Mouse (Mus musculus): ENCODE measurements around the gene Ankrd23. TPM values are rescaled to one million over a fixed set of nuclear protein-coding genes. Genes with fewer than 3 reads are reported as not detected.

Ankrd23 gene
- total and polyA plus RNA-seq, 2 experiments from 2014 or later, result 34.2 to 93.8 TPM

- 81% methylated on average over 6 of the region's 6 CpGs for WGBS
- TF ChIP-seq EP300 (IDR thresholded peaks at IDR 0.05; ENCODE audit: low read depth), result no peak
- TF ChIP-seq CTCF (IDR thresholded peaks at IDR 0.05; ENCODE audit: low read depth), result no peak
- H3K9ac ChIP-seq (replicated peaks; ENCODE audit: low read depth, low read length), result no peak overlapping the region
Observed at GRCm38 (mm10) chr1:36493299-36493698, 43.4 kb downstream of the Ankrd23 start.

GRCm38 (mm10) chr1:36492416-36493139 is 44.1 kb downstream of the Ankrd23 start:
- H3K36me3 ChIP-seq (replicated peaks; ENCODE audit: control insufficient read depth, insufficient read depth, low read length), result no peaks in the 10 kb centered on the region
- no peak overlapping the region for H3K9ac ChIP-seq (replicated peaks; ENCODE audit: low read depth, low read length)
- no peak overlapping the region for H3K4me3 ChIP-seq (ENCODE audit: low read depth, low read length)
- no peak overlapping the region for H3K4me2 ChIP-seq (ENCODE audit: low read depth, low read length)
- H3K4me1 ChIP-seq (ENCODE audit: control insufficient read depth, insufficient read depth), result peaks cover 10% of the 10 kb centered on the region; the same call in 1 of the 2 replicates
- H3K27me3 ChIP-seq (ENCODE audit: control insufficient read depth, insufficient read depth, low read length), result no peaks in the 10 kb centered on the region
- no peaks in the 10 kb centered on the region for H3K9me3 ChIP-seq (replicated peaks; ENCODE audit: control insufficient read depth, low read length)
- WGBS, result 21% methylated on average over 9 of the region's 9 CpGs
- DNase-seq (ENCODE audit: low spot score) (peak; percentile 93), ATAC-seq (ENCODE audit: insufficient read depth, low read depth) (peak; percentile 96)
- 0 out of 2 replicates have a peak overlapping the region, but pooled peaks have one; percentile 1 for H3K27ac ChIP-seq (ENCODE audit: low read depth)
- TF ChIP-seq CTCF (IDR thresholded peaks at IDR 0.05; ENCODE audit: low read depth) (peak; percentile 72), EP300 (IDR thresholded peaks at IDR 0.05; ENCODE audit: low read depth) (no peak)

More at GRCm38 (mm10) chr1:36493299-36493698, 43.4 kb downstream of the Ankrd23 start:
- ATAC-seq (ENCODE audit: insufficient read depth, low read depth), result no peak
- H3K36me3 ChIP-seq (replicated peaks; ENCODE audit: control insufficient read depth, insufficient read depth, low read length), result no peaks in the 10 kb centered on the region
- no peaks in the 10 kb centered on the region for H3K27me3 ChIP-seq (ENCODE audit: control insufficient read depth, insufficient read depth, low read length)
- H3K4me1 ChIP-seq (ENCODE audit: control insufficient read depth, insufficient read depth), result peaks cover 10% of the 10 kb centered on the region; the same call in 1 of the 2 replicates
- no peak overlapping the region for H3K4me2 ChIP-seq (ENCODE audit: low read depth, low read length)
- DNase-seq (ENCODE audit: low spot score), result no peak
- no peaks in the 10 kb centered on the region for H3K9me3 ChIP-seq (replicated peaks; ENCODE audit: control insufficient read depth, low read length)
- no peak overlapping the region for H3K27ac ChIP-seq (ENCODE audit: low read depth)
- H3K4me3 ChIP-seq (ENCODE audit: low read depth, low read length), result no peak overlapping the region

- no peaks in the 10 kb centered on the region for H3K9me3 ChIP-seq (replicated peaks; ENCODE audit: control insufficient read depth, low read length)
- DNase-seq (ENCODE audit: low spot score), result no peak
- H3K9ac ChIP-seq (replicated peaks; ENCODE audit: low read depth, low read length), result no peak overlapping the region
- no peak overlapping the region for H3K27ac ChIP-seq (ENCODE audit: low read depth)
- H3K4me1 ChIP-seq (ENCODE audit: control insufficient read depth, insufficient read depth), result peaks cover 10% of the 10 kb centered on the region; the same call in 1 of the 2 replicates
- H3K36me3 ChIP-seq (replicated peaks; ENCODE audit: control insufficient read depth, insufficient read depth, low read length), result no peaks in the 10 kb centered on the region
- no peak overlapping the region for H3K4me2 ChIP-seq (ENCODE audit: low read depth, low read length)
- TF ChIP-seq EP300 (IDR thresholded peaks at IDR 0.05; ENCODE audit: low read depth) (no peak), CTCF (IDR thresholded peaks at IDR 0.05; ENCODE audit: low read depth) (no peak)
- ATAC-seq (ENCODE audit: insufficient read depth, low read depth), result no peak
- no peak overlapping the region for H3K4me3 ChIP-seq (ENCODE audit: low read depth, low read length)
- H3K27me3 ChIP-seq (ENCODE audit: control insufficient read depth, insufficient read depth, low read length), result no peaks in the 10 kb centered on the region
- 79% methylated on average over 6 of the region's 6 CpGs for WGBS
Observed at GRCm38 (mm10) chr1:36489661-36490060, 47.0 kb downstream of the Ankrd23 start.

GRCm38 (mm10) chr1:36487111-36487510 is 49.6 kb downstream of the Ankrd23 start:
- no peaks in the 10 kb centered on the region for H3K36me3 ChIP-seq (replicated peaks; ENCODE audit: control insufficient read depth, insufficient read depth, low read length)
- TF ChIP-seq CTCF (IDR thresholded peaks at IDR 0.05; ENCODE audit: low read depth) (no peak), EP300 (IDR thresholded peaks at IDR 0.05; ENCODE audit: low read depth) (no peak)
- H3K27me3 ChIP-seq (ENCODE audit: control insufficient read depth, insufficient read depth, low read length), result no peaks in the 10 kb centered on the region

GRCm38 (mm10) chr1:36485080-36485479 is 51.6 kb downstream of the Ankrd23 start:
- Histone ChIP-seq H3K4me1 (ENCODE audit: control insufficient read depth, insufficient read depth) (no peaks in the 10 kb centered on the region), H3K27me3 (ENCODE audit: control insufficient read depth, insufficient read depth, low read length) (no peaks in the 10 kb centered on the region), H3K4me3 (ENCODE audit: low read depth, low read length) (no peak overlapping the region), H3K9ac (replicated peaks; ENCODE audit: low read depth, low read length) (no peak overlapping the region), H3K27ac (ENCODE audit: low read depth) (no peak overlapping the region), H3K4me2 (ENCODE audit: low read depth, low read length) (no peak overlapping the region), H3K36me3 (replicated peaks; ENCODE audit: control insufficient read depth, insufficient read depth, low read length) (no peaks in the 10 kb centered on the region), H3K9me3 (replicated peaks; ENCODE audit: control insufficient read depth, low read length) (no peaks in the 10 kb centered on the region)
- WGBS, result 49% methylated on average over 7 of the region's 7 CpGs
- TF ChIP-seq CTCF (IDR thresholded peaks at IDR 0.05; ENCODE audit: low read depth), result no peak
- no peak for TF ChIP-seq EP300 (IDR thresholded peaks at IDR 0.05; ENCODE audit: low read depth)
- DNase-seq (ENCODE audit: low spot score), result no peak
- ATAC-seq (ENCODE audit: insufficient read depth, low read depth), result no peak

More at GRCm38 (mm10) chr1:36487111-36487510, 49.6 kb downstream of the Ankrd23 start:
- no peak overlapping the region for H3K27ac ChIP-seq (ENCODE audit: low read depth)
- H3K4me3 ChIP-seq (ENCODE audit: low read depth, low read length), result no peak overlapping the region
- no peaks in the 10 kb centered on the region for H3K9me3 ChIP-seq (replicated peaks; ENCODE audit: control insufficient read depth, low read length)
- WGBS, result 88% methylated on average over 9 of the region's 9 CpGs
- no peak for DNase-seq (ENCODE audit: low spot score)
- no peak for ATAC-seq (ENCODE audit: insufficient read depth, low read depth)
- no peak overlapping the region for H3K9ac ChIP-seq (replicated peaks; ENCODE audit: low read depth, low read length)
- H3K4me1 ChIP-seq (ENCODE audit: control insufficient read depth, insufficient read depth), result 0 out of 2 replicates have a peak, but pooled peaks cover 3% of the 10 kb centered on the region
- no peak overlapping the region for H3K4me2 ChIP-seq (ENCODE audit: low read depth, low read length)
